Mouse (Mus musculus): ENCODE measurements at regions not wholly inside any gene's neighbourhood (a gene's known extent, or its start where the extent isn't known, plus 50 kb on each side); places are given as distances from the start of the nearest gene placed in this dataset.

GRCm38 (mm10) chr13:41694749-41695419, 89.2 kb downstream of the Tmem170b start:
- no peak for DNase-seq (ENCODE audit: low read depth, low spot score)

- no peak for DNase-seq (ENCODE audit: low read depth, low spot score)
Observed at GRCm38 (mm10) chr13:41696767-41697445, 91.2 kb downstream of the Tmem170b start.

GRCm38 (mm10) chr13:41701345-41701744, 95.6 kb downstream of the Tmem170b start:
- DNase-seq (ENCODE audit: low read depth, low spot score), result no peak

- DNase-seq (ENCODE audit: low read depth, low spot score), result no peak
Observed at GRCm38 (mm10) chr13:41701829-41702231, 96.1 kb downstream of the Tmem170b start.

GRCm38 (mm10) chr13:41703196-41703595, 97.5 kb downstream of the Tmem170b start:
- DNase-seq (ENCODE audit: low read depth, low spot score), result no peak

- DNase-seq (ENCODE audit: low read depth, low spot score), result no peak
Observed at GRCm38 (mm10) chr13:41703618-41704017, 97.9 kb downstream of the Tmem170b start.

- no peak for DNase-seq (ENCODE audit: low read depth, low spot score)
Observed at GRCm38 (mm10) chr13:41704806-41705205, 99.1 kb downstream of the Tmem170b start.

- DNase-seq (ENCODE audit: low read depth, low spot score), result no peak
Observed at GRCm38 (mm10) chr13:41705636-41706035, 99.9 kb downstream of the Tmem170b start.

GRCm38 (mm10) chr13:41707811-41708210, 102.1 kb downstream of the Tmem170b start:
- DNase-seq (ENCODE audit: low read depth, low spot score), result no peak

- no peak for DNase-seq (ENCODE audit: low read depth, low spot score)
Observed at GRCm38 (mm10) chr13:41709071-41709470, 103.4 kb downstream of the Tmem170b start.

GRCm38 (mm10) chr13:41709475-41710227, 103.9 kb downstream of the Tmem170b start:
- peak; percentile 49 for DNase-seq (ENCODE audit: low read depth, low spot score)

- no peak for DNase-seq (ENCODE audit: low read depth, low spot score)
Observed at GRCm38 (mm10) chr13:41712616-41713015, 106.9 kb downstream of the Tmem170b start.
